Mouse (Mus musculus) brain, adult 10 weeks (tissue): Measurements from ENCODE around the gene 1700001K19Rik. TPM values are rescaled to one million over a fixed set of nuclear protein-coding genes. Genes with fewer than 3 reads are reported as not detected.

Source experiments
- polyA plus RNA-seq: library from polyadenylated mRNA; stranded (reverse); fragments of 350-450 nt; fragmentation: Illumina TruSeq; extraction: RNeasy Lipid Tissue Mini Kit (QIAGEN cat#74804); gene quantifications from one replicate; pipeline ENCODE4 v1.2.3, GENCODE M21; 2015; ENCODE audit warnings: low read depth, low replicate concordance

1700001K19Rik gene
- polyA plus RNA-seq, result not detected

DNA sequence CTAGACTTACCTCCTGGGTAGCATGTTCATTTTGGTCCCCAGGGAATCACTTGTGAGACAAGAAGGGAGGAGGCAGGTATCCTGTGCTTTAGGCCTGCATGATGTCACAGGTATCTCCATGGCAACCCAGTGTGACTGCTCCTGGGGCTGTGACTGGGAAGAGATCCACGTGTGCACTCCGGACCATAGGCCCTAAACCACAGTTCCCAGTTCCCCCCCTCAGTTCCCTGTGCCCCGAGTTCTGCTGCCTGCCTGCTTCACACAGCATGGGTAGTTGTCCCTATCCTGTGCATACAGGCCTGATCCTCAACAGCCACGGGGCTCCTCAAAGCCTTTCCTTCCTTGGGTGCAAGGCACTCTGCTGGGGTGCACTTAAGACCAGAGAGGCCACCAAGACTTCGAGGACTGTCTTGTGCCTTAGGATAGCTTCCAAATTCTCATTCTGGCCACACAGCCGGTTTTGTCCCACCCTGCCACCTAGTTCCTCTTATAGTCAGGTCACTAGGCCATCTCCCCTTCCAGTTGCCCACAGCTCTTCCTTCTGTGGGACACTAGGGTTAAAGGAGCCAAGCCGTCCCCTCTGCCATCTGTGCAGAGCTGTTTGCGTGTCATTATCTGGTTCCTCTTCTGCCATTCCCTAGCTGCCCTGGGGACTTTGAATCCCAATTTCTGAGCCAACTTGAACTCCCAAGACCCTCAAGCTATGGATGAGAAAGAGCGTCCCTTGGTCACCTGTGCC is at the start of gene 1700001K19Rik:
1700001K19Rik (minus strand) TSS at position 59 of the 739 bp plus-strand sequence.

DNA sequence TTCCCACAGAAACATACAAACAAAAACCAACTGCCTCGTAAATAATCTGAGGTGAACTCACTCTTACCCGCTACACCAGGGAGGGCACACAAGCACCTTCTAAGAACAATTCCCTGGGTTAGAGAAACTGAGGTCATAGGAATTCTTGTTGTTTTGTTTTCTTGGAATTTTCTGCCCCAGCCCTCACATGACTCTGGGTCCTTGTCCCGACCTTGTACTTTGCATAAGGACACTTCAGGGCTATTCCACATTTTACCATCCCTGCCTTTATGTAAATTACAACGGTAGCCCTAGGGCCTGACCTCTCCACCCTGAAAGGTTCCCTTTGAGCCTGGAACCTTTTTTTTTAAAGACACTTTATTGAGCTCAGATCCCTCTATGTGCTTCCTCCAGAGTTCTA is 20.1 kb upstream of the 1700001K19Rik start, which contains the start of gene Hsp90aa1:
Hsp90aa1 (minus strand) TSS at position 173 of the 400 bp plus-strand sequence.

Other genes with a start within 250 kb of the 1700001K19Rik start
- gene Ppp2r5c, start 235.5 kb downstream of the 1700001K19Rik start, polyA plus RNA-seq, result 247 TPM
- 174 TPM for gene Dync1h1, start 81.2 kb downstream of the 1700001K19Rik start, polyA plus RNA-seq
- 984 TPM for gene Hsp90aa1, start 20.1 kb upstream of the 1700001K19Rik start, polyA plus RNA-seq
- gene Wdr20, start 55.3 kb upstream of the 1700001K19Rik start, polyA plus RNA-seq, result 29.1 TPM
- gene Mok, start 158.3 kb upstream of the 1700001K19Rik start, polyA plus RNA-seq, result 10.5 TPM
- gene Zfp839, start 167.6 kb upstream of the 1700001K19Rik start, polyA plus RNA-seq, result 6.4 TPM
- 110 TPM for gene Cinp, start 206.5 kb upstream of the 1700001K19Rik start, polyA plus RNA-seq
- gene Tecpr2, start 206.6 kb upstream of the 1700001K19Rik start, polyA plus RNA-seq, result 25.5 TPM